Mouse (Mus musculus) ovary, adult 10 weeks (tissue): ENCODE results near the gene Rab5b. TPM values are rescaled to one million over a fixed set of nuclear protein-coding genes. Genes with fewer than 3 reads are reported as not detected.

Experiments
- polyA plus RNA-seq: library from polyadenylated mRNA; stranded (reverse); fragments of 350-450 nt; fragmentation: Illumina TruSeq; extraction: RNeasy Lipid Tissue Mini Kit (QIAGEN cat#74804); gene quantifications from one replicate; pipeline ENCODE4 v1.2.3, GENCODE M21; 2014

Rab5b gene
- polyA plus RNA-seq, result 121 TPM

GRCm38 (mm10) chr10:128695992-128696807 lies at the start of gene Rab5b:
Rab5b (minus strand) TSS chr10:128696264.

GRCm38 (mm10) chr10:128744680-128745601 lies 48.9 kb upstream of the Rab5b start, which contains the start of gene Dgka:
Dgka (minus strand) TSS chr10:128744855.

DNA sequence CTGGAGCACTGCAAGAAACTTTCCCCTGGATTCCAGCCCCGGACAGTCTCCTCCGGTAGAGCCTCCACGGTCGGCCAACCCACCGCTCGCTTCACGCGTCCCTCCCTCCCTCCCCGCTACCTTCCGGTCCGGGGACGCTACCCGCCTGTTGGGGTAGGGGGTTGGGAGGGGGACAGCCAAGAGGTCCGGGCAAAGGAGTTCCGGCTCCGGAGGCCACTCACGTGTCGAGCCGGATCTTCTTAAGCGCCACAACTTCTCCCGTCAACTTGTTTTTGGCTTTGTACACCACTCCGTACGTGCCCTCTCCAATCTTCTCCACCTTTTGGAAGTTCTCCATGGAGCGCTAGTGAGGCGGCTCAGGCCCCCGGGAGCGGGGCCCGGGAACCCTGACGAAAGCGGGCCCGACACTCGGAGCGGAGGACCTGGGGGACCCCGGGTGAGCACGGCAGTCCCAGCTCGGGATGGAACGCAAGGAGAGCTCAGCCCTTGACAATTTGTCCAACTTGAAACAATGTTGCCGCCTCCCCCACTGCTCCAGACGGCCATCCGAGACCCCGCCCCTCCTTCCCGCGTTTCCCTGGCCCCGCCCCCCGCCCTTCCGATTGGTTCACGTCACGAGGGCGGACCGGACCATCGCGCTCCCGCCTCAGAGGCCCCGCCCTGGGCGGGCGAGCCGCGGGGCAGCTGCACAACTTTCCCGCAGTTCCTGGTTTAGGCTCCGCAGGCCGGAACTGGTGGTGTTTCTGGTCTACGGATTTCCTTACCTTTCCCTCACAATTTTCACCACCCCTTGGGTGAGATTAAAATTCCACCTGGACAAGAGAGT lies 8.6 kb upstream of the Rab5b start, which contains the start of gene Cdk2:
TSS of gene Cdk2 (minus strand) at position 541 of the 826 bp plus-strand sequence.

GRCm38 (mm10) chr10:128703895-128704294 lies 7.8 kb upstream of the Rab5b start, which contains the start of gene Pmel:
Pmel (plus strand) TSS chr10:128704195.

DNA sequence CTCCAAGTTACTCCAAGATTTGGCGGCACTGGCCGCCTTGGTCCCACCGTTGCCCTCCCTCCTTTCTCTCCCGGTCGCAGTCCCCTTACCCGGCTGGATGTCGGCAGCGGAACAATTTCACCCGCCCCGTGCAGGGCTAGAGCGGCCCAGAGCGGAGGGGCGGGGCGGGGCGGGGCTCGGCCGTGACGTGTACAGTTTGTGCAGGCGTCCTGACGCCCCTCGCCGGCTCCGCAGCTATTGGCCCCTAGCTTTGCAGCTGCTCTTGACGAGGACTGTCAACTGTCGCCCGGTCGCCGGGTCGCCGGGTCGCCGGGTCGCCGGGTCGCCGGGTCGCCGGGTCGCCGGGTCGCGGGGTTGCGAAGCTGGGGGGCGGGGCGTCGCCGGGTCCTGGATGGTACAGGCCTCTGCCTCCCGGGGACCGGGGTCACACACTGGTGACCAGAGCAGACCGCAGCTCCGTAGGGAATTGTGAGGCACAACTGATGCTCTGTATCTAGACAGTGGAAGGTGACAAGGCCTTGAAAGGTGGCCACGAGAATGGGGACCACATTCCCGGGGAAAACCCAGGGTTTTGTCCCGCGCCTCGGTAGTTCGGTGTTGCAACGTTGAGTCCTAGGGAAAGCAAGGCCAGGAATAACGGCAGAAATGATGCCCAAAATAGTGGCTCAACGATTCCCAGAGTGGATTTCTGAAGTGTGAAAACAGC lies 22.1 kb downstream of the Rab5b start, which contains the start of gene Suox:
TSS of gene Suox (minus strand) at position 311 of the 706 bp plus-strand sequence.

DNA sequence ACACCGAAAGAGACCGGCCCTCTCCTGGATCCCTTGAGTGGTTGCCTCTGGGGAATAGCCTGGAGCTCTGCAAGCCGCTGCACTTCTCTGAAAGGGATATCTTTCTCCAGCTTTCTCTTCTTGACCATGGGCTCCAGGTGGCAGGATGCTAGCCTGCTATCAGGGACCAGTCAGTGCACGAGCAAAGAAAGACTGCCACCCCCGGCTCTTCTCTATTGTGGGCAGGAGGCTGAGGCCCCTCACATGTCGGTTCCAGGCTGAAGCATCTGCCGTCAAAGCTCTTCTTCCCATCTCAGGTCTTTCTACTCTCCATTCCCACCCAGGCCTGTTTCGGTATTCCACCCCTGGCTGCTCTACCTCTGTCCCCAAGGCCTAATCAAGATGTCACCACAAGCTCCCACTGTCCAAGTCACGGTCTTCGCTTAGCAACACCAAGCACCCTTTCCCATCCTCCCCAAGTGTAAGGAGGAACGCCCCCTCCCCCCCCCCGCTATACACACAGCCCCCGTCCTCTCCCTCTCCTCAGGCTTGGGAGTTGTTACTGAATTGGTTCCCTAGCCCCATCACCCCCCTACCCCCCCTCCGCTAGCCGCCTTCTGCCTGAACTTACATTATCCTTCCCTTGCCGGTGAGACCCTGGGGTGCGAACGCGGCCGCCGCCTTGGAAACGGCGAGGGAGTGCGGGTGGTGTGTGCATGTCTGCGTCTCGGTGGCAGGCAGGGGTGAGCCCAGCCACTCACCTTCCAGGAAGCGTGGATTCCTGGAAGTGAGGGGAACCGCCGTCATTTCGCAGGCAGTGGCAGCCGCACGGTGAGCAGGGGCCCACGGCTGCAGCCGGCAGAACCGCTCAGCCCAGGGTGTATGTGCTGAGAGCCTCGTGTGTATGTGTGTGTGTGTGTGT lies 50.7 kb downstream of the Rab5b start, which contains the start of gene Ikzf4:
TSS of gene Ikzf4 (minus strand) at position 881 of the 901 bp plus-strand sequence.

Other genes with a start within 250 kb of the Rab5b start
- 62.3 TPM for gene Smarcc2, start 237.0 kb downstream of the Rab5b start, polyA plus RNA-seq
- 108 TPM for gene Myl6, start 202.1 kb downstream of the Rab5b start, polyA plus RNA-seq
- gene Myl6b, start 197.6 kb downstream of the Rab5b start, polyA plus RNA-seq, result not detected
- 6.2 TPM for gene Esyt1, start 170.4 kb downstream of the Rab5b start, polyA plus RNA-seq
- gene Zc3h10, start 148.5 kb downstream of the Rab5b start, polyA plus RNA-seq, result 1.3 TPM
- gene Rpl41, start 147.0 kb downstream of the Rab5b start, polyA plus RNA-seq, result 14.5 TPM
- gene Pa2g4, start 130.3 kb downstream of the Rab5b start, polyA plus RNA-seq, result 143 TPM
- gene Erbb3, start 106.6 kb downstream of the Rab5b start, polyA plus RNA-seq, result 3.8 TPM
- gene Rps26, start 69.5 kb downstream of the Rab5b start, polyA plus RNA-seq, result 6.0 TPM
- gene Ikzf4, start 50.3 kb downstream of the Rab5b start, polyA plus RNA-seq, result 2.1 TPM
- gene Suox, start 22.2 kb downstream of the Rab5b start, polyA plus RNA-seq, result 5.7 TPM
- not detected for gene Pmel, start 7.9 kb upstream of the Rab5b start, polyA plus RNA-seq
- gene Cdk2, start 8.8 kb upstream of the Rab5b start, polyA plus RNA-seq, result 24.2 TPM
- 3.8 TPM for gene Dgka, start 48.6 kb upstream of the Rab5b start, polyA plus RNA-seq
- gene Pym1, start 51.6 kb upstream of the Rab5b start, polyA plus RNA-seq, result 0.71 TPM
- gene Mmp19, start 94.6 kb upstream of the Rab5b start, polyA plus RNA-seq, result 9.7 TPM
- gene Dnajc14, start 107.8 kb upstream of the Rab5b start, polyA plus RNA-seq, result 45.1 TPM
- gene Tmem198b, start 108.1 kb upstream of the Rab5b start, polyA plus RNA-seq, result 5.9 TPM
- gene Sarnp, start 121.1 kb upstream of the Rab5b start, polyA plus RNA-seq, result 466 TPM
- gene Ormdl2, start 125.4 kb upstream of the Rab5b start, polyA plus RNA-seq, result 75.2 TPM
- gene Gdf11, start 195.5 kb upstream of the Rab5b start, polyA plus RNA-seq, result 7.7 TPM
- 496 TPM for gene Cd63, start 204.7 kb upstream of the Rab5b start, polyA plus RNA-seq
- 3.0 TPM for gene Rdh5, start 226.6 kb upstream of the Rab5b start, polyA plus RNA-seq
- gene Bloc1s1, start 227.8 kb upstream of the Rab5b start, polyA plus RNA-seq, result 9.3 TPM
- 0.17 TPM for gene Itga7, start 237.6 kb upstream of the Rab5b start, polyA plus RNA-seq